Mouse (Mus musculus) kidney, adult 2 months (tissue): ENCODE data around the gene Mgrn1. TPM values are rescaled to one million over a fixed set of nuclear protein-coding genes. Genes with fewer than 3 reads are reported as not detected.

ENCODE experiments used
- DNase-seq: peaks from one replicate; pipeline ENCODE4 v3.0.0; 2021
- H3K27ac ChIP-seq: fragments of 200-500 bp; 2 replicates; pipeline ENCODE4 v1.5.1; 2012; ENCODE audit warnings: low read depth, low read length, control low read depth, inconsistent platforms; ENCODE audit not compliant: insufficient read depth
- H3K27me3 ChIP-seq: fragments of 200-500 bp; replicated peaks from 2 replicates; pipeline ENCODE4 v1.6.1; 2012; ENCODE audit warnings: mild to moderate bottlenecking, moderate library complexity, low read length, inconsistent platforms; ENCODE audit not compliant: control insufficient read depth, insufficient read depth
- H3K36me3 ChIP-seq: fragments of 200-500 bp; 2 replicates; pipeline ENCODE4 v1.6.1; 2012; ENCODE audit warnings: mild to moderate bottlenecking, moderate library complexity, low read length, inconsistent platforms; ENCODE audit not compliant: control insufficient read depth, insufficient read depth
- H3K4me1 ChIP-seq: fragments of 200-500 bp; 2 replicates; pipeline ENCODE4 v1.6.1; 2011; ENCODE audit warnings: low read length; ENCODE audit not compliant: control insufficient read depth, insufficient read depth
- H3K4me3 ChIP-seq: fragments of 200-500 bp; 2 replicates; pipeline ENCODE4 v1.5.1; 2011; ENCODE audit warnings: mild to moderate bottlenecking, low read depth, low read length, control low read depth; ENCODE audit not compliant: insufficient read depth
- CTCF ChIP-seq: fragments of 200-500 bp; conservative IDR thresholded peaks from 2 replicates; pipeline ENCODE4 v1.5.1; 2011; ENCODE audit warnings: low read depth, mild to moderate bottlenecking, control low read depth, low read length, moderate library complexity, mixed read lengths; ENCODE audit not compliant: insufficient read depth, insufficient read length
- POLR2A ChIP-seq: fragments of 200-500 bp; IDR thresholded peaks from one replicate; pipeline ENCODE4 v1.6.1; 2011; ENCODE audit warnings: low read depth, low read length, control low read depth
- WGBS: fragments of 180-500 bp; shearing (Covaris S2); methylation state at CpG from one replicate; pipeline ENCODE4 v1.1.7; 2018; 5-methylcytosine and 5-hydroxymethylcytosine counted together
- polyA plus RNA-seq: library from polyadenylated mRNA; depleted of rRNA; stranded (reverse); fragments of >200 nt; gene quantifications from 2 replicates; pipeline ENCODE4 v1.2.3, GENCODE M21; 2012

The Mgrn1 gene
- polyA plus RNA-seq, 1 experiment = 197 TPM

DNA sequence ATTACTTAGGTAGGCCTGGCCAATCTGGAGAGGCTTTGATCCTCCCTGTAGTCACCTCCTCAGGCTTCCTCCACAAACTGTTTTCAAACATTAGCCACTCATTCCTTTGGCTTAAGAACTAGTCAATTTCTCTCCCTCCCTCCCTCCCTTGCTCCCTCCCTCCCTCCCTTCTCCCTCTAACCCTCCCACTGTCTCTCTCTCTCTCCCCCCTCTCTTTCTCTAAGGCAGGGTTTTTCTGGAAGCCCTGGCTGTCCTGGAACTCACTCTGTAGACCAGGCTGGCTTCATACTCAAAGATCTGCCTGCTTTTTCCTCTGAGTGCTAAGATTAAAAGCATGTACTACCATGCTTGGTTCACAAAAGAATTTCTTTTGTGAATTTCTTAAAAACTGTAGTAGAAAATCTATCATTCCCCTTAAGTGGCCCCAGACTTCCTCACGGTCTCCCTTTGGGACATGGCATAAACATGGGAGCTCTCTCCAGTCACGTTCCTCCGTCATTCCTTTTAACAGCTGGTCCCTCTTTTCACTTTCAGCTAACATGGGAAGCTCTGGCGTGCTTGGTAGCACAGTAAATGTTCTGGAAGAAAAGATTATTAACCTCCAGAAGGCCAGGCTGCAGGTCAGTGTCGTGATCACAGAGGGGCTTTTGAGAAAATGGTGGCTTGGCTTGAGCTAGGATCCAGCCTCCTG is 35.0 kb upstream of the Mgrn1 start:
- TF ChIP-seq CTCF (no peak), POLR2A (no peak)
- Histone ChIP-seq H3K4me3 (no peak overlapping the region), H3K27ac (no peak overlapping the region), H3K36me3 (no peaks in the 10 kb centered on the region), H3K4me1 (no peaks in the 10 kb centered on the region), H3K27me3 (no peaks in the 10 kb centered on the region)
- no peak for DNase-seq
- 75% methylated on average over 5 of the region's 5 CpGs for WGBS

DNA sequence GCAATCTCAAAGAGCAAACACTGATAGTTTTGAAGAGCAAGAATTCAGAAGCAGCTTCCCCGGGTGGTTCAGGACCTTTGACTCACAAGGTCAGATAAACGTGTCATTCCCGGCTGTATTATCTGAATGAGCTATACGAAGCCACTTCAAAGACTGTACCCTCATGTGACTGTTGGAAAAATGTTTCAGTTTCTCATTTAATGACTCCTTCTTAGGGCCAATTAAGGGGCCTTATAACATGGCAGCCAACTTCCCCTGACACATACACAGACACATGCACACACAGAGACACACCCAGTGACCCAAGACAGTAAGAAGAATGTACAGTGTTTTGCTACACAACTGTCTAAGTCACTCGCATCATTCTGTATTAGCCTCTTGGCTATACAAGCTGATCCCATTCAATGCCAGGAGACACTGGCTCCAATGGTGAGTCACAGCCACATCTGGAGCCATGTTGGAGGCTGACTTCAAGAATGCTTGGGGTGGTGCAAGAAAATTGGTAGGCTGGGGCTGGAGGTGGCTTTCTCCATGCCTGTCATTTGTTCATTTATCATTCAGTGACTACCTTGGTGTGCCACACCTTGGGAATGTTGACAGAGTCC is 30.9 kb upstream of the Mgrn1 start:
- Histone ChIP-seq H3K36me3 (no peaks in the 10 kb centered on the region), H3K27ac (no peak overlapping the region), H3K4me1 (no peaks in the 10 kb centered on the region), H3K27me3 (no peaks in the 10 kb centered on the region), H3K4me3 (no peak overlapping the region)
- WGBS = 58% methylated on average over 5 of the region's 5 CpGs
- no peak for TF ChIP-seq CTCF
- TF ChIP-seq POLR2A = no peak
- DNase-seq = no peak

DNA sequence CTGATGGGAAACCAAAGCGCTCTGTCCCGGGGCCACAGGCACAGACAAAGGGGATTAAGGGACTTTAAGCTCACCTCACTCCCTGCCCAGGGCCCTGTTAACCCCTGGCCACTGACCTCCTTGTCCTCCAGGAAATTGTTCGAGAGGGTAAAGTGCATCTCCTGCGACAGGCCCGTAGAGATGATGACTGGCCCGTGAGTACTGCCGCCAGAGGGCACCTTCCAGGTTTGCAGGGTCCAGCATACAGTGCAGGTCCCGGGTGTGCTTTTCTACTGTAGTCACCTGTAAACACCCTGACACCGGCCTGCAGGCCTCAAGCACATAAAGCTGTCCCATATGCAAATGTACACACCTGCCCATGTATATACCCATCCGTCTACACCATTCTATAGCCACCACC is 24.7 kb upstream of the Mgrn1 start:
- TF ChIP-seq CTCF (peak; percentile 62), POLR2A (no peak)
- H3K4me3 ChIP-seq = no peak overlapping the region
- H3K36me3 ChIP-seq = no peaks in the 10 kb centered on the region
- H3K27me3 ChIP-seq = no peaks in the 10 kb centered on the region
- H3K4me1 ChIP-seq = peaks cover 7% of the 10 kb centered on the region; the same call in 1 of the 2 replicates
- WGBS = 34% methylated on average over 10 of the region's 10 CpGs
- DNase-seq = peak; percentile 84
- H3K27ac ChIP-seq = no peak overlapping the region

DNA sequence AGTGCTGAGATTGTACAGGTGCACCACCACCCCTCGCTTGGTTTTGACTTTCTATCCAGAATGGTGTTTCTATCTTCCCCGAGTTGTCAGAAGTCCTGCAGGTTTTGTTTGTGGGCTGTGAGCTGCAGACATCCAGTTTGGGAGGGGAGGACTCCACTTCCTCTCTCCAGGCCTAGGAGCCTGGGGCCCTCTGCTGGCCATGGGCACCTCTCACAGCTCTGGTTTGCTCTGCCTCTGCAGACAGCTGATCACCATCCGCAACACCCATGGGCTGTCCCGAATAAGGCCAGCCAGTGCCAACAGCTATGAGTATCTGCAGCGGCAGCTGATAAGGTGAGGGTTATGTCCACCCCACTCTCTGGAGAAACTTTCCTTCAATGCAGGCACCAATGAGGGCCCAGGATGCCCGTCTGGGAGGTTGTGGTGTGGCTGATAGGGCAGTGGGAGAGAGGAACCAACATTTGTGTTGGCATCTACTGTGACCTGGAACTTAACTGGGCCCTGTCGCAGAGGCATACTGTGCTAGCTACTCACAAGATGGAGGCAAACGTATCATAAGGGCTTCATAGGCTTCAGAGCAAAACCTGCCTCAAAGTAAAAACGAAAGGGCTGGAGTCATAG is 23.1 kb upstream of the Mgrn1 start:
- no peak overlapping the region for H3K4me3 ChIP-seq

DNA sequence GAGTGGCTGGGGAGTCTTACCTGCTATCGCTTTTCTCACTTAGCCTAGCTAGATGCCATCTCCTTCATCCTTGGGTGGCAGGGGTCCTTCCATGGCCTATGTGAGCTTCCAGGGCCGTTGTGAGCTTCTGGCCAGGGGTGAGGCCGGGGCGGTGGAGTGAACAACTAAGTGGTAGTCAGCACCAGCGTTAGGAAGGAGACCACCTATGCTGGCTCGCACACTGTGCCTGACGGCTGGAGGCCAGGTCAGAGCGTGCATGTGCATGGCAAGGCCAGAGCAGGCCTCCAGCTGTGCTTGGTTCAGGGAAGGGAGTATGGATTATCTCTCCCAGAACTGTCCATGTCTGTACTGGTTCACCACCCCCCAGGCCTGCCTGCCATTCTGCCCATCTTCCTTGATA is 22.3 kb upstream of the Mgrn1 start:
- Histone ChIP-seq H3K36me3 (no peaks in the 10 kb centered on the region), H3K4me1 (peaks cover 10% of the 10 kb centered on the region; the same call in 1 of the 2 replicates), H3K27me3 (no peaks in the 10 kb centered on the region), H3K27ac (no peak overlapping the region), H3K4me3 (no peak overlapping the region)
- TF ChIP-seq CTCF (no peak), POLR2A (no peak)
- 88% methylated on average over 8 of the region's 8 CpGs for WGBS
- DNase-seq = no peak

More for the DNA sequence above, 23.1 kb upstream of the Mgrn1 start:
- Histone ChIP-seq H3K4me1 (peaks cover 10% of the 10 kb centered on the region; the same call in 1 of the 2 replicates), H3K27ac (no peak overlapping the region), H3K27me3 (no peaks in the 10 kb centered on the region), H3K36me3 (no peaks in the 10 kb centered on the region)
- TF ChIP-seq POLR2A = no peak
- peak; percentile 88 for TF ChIP-seq CTCF
- WGBS = 45% methylated on average over 9 of the region's 9 CpGs
- DNase-seq = peak; percentile 78

DNA sequence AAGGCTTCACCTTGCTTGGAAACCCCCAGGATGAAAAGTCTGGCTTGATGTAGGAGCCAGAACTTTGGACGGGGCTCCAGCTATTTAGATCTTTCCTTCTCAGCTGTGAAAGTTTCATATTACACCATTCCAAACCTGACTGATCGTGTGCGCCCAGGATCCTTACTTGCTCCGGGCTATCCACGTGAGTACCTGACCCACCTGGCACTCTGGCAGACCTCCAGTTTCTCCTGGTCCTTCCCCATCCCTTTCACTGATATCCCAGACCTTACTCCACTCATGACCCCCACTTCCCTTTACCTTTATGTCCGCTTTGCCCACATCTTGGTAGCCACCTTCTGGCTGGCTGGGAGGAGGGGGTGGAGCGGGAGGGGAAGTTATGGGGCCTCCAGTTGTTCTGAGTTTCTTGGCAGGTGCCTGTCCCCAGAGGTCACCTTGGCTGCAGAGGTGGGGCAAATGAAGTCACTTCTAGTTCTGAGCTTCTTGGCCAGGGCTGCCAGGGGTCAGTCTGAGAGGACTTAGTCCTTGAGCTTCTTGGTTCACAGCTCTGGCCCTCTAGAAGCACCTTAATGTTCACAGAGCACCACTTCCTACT is 19.9 kb upstream of the Mgrn1 start:
- Histone ChIP-seq H3K27me3 (no peaks in the 10 kb centered on the region), H3K27ac (peak overlapping the region; percentile 66), H3K4me1 (peaks cover 10% of the 10 kb centered on the region; the same call in 1 of the 2 replicates), H3K36me3 (no peaks in the 10 kb centered on the region), H3K4me3 (no peak overlapping the region)
- 24% methylated on average over 7 of the region's 7 CpGs for WGBS
- DNase-seq = peak; percentile 91
- TF ChIP-seq POLR2A = no peak
- TF ChIP-seq CTCF = no peak

DNA sequence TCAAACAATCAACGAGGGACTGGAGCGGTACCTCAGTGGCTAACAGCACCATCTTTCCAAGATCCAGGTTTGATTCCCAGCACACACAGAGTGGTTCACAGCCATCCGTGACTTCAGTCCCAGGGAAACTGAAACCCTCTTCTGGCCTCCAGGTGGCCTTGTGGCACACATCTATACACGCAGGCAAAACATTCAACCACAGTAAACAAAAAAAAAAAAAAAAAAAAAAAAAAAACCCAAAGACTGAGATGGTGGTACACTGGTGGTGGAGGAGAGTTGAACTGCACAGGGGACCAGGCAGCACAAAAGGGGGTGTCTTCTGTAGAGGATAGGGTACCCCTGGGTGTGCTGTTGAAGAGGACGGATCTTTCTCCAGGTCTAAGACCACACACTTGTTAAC is 15.6 kb upstream of the Mgrn1 start:
- TF ChIP-seq POLR2A = no peak
- TF ChIP-seq CTCF = no peak
- DNase-seq = no peak
- Histone ChIP-seq H3K36me3 (no peaks in the 10 kb centered on the region), H3K4me3 (no peak overlapping the region), H3K4me1 (peaks cover 10% of the 10 kb centered on the region; the same call in 1 of the 2 replicates), H3K27me3 (no peaks in the 10 kb centered on the region), H3K27ac (no peak overlapping the region)
- 90% methylated on average over 5 of the region's 5 CpGs for WGBS
